In the genomic region with DNA sequence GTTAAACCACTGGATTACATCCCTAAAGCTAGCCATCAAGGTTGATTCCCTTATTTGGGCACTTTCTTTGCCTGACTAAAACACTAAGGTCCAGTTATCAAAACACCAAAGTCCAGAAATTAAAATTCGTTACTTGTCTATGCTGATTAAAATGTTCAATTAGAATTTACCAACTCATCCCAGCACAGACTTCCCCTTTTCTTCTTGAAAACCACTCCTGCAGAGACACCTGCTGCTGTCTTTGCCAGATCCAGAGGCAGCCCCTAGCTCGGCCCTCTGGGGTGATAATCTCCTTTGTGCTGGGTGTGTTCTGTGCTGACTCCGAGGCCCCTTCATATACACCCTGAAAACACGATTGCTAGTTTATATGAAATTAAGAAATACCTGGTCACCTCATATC, we compare ENCODE assay signal across 15 mouse cellular contexts.
"Had no signal": no experiment of that assay in that cellular context is flagged by ENCODE, and none has a peak within 500 bp of the region (broad histone marks: within the 10 kb centered on the region; RNA-seq: fewer than 3 reads in every experiment).

No protein-coding gene starts in this region.

- H3K4me2 ChIP-seq: limb, embryonic 15.5 days; lung, embryonic 15.5 days; midbrain, embryonic 12.5 days had no signal

- H3K4me1 ChIP-seq: limb, embryonic 15.5 days; lung, embryonic 15.5 days; midbrain, embryonic 12.5 days had no signal

- H3K27ac ChIP-seq: kidney, postnatal 0 days; limb, embryonic 15.5 days; lung, embryonic 15.5 days; macrophage; midbrain, embryonic 12.5 days had no signal

- H3K36me3 ChIP-seq: limb, embryonic 15.5 days; lung, embryonic 15.5 days; midbrain, embryonic 12.5 days had no signal

- H3K9me3 ChIP-seq: limb, embryonic 15.5 days; lung, embryonic 15.5 days had no signal

- H3K9ac ChIP-seq: limb, embryonic 15.5 days; lung, embryonic 15.5 days; midbrain, embryonic 12.5 days had no signal

- ATAC-seq: inflammation-experienced regulatory T-cells, adult 6 months; intestine, postnatal 0 days had no signal

- H3K27me3 ChIP-seq: limb, embryonic 15.5 days; lung, embryonic 15.5 days; midbrain, embryonic 12.5 days had no signal

- DNase-seq: kidney, adult 8-10 months; kidney, postnatal 36 days; layer of hippocampus, adult 9-11 months; layer of hippocampus, postnatal 36 days; lung, postnatal 14 days; right cerebral cortex, postnatal 25 days; thymus, adult 18-20 months; thymus, postnatal 14 days had no signal

- H3K4me3 ChIP-seq: limb, embryonic 15.5 days; lung, embryonic 15.5 days; midbrain, embryonic 12.5 days had no signal
